Mouse (Mus musculus) adrenal gland, postnatal 25 days (tissue): ENCODE results near the gene Ddx39b. TPM values are rescaled to one million over a fixed set of nuclear protein-coding genes. Genes with fewer than 3 reads are reported as not detected.

Experiments used
- DNase-seq: peaks from one replicate; pipeline ENCODE4 v3.0.0; 2021; ENCODE audit warnings: mixed read lengths
- total RNA-seq: library from RNA; stranded (reverse); gene quantifications from 2 replicates; pipeline ENCODE4 v1.2.3, GENCODE M21; 2021

Ddx39b gene
- total RNA-seq, 1 experiment from 2014 or later, result 249 TPM

DNA sequence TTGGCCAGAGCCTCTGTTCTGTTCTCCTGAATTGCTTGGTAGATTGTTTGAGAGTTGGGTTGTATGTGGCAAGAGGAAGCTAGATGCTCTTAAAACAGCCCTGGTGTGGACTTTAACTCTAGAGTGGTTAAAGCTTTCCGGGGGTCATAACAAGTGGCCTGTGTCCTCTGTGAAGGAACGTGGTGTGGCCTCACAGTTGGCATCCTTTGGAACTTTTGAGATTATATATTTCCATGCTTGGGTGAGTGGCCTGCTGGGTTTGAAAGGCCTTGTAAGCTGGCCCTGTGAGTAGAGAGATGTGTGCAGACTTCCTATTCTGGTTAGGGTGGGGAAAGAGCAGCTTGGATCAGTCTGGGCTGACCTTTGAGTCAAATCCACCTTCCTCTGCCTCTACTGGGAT lies 3.5 kb downstream of the Ddx39b start:
- DNase-seq, result no peak

DNA sequence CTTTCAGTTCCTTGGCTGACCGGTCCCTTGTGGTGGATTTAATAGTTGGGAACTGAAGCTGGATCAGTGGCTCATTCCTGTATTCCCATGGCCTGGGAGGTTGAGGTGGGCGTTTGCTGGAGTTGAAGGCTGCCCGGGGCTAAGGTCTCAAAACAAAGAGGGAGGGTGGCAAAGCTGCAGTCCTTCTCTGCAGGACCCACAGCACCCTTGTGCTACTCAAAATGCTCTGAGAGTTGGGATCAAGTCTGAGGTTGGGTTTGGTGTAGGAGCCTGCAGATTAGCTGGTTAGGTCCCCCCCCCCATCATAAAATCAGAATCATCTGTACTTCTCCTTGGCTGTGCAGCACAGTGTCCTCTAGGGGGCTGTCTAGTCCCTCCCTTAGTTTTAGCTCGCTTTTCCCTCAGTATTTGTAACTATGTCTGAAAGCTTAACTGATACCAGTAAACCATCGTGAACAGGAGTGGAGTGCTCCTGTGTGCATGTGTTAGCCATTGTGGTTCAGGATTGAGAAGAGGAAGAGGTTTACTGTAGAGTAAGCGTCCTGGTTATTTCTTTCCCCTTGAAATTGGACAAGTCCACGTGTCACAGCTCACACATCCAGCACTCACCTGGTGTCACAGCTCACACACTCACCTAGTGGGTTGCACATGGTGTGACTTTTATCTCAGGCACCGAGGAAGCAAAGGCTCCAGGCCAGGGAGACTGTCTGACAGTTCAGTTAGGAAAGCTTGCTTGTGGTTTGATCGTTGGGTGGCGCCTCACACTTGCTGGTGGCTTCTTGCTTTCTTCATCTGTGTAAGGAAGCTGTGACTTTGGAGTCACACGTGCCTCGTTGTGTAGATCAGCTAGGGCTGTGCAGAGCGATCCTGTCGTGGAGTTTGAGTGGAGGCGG lies 4.4 kb downstream of the Ddx39b start:
- DNase-seq, result no peak

DNA sequence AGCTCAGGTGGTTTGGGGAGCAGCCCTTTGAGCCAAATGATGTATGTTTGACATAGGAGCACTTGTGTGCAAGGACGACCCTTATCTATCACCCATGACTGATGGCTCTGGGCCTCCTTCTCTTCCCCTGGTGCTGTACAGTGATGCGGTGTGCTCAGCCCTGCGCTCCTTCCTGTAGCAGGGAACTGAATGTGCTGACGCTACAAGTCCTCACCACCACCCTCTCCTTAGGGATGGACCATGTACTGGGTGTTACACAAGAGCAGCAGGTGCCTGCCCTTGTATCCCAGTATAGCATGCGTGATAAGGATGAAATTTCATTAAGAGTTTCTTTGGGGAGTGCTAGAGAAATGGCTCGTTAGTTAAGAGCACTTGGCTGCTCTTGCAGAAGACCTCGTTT lies 5.6 kb downstream of the Ddx39b start:
- DNase-seq, result no peak

DNA sequence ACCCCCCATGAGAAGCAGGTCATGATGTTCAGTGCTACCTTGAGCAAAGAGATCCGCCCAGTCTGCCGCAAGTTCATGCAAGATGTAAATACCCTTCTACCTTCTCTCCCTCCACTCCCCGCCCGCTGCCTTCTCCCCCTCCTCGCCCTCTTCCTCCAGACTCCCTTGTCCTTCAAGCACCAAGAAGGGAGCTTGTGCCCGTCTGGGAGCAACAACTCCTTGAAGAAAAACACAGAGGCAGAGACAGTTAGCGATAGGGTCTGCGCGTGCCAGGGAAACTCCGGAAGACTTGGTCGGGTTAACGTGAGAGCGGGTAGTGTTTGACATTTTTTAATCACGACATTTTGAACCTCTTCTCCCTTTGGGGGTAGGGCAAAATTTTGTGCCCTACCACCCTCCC lies 7.4 kb downstream of the Ddx39b start:
- no peak for DNase-seq

DNA sequence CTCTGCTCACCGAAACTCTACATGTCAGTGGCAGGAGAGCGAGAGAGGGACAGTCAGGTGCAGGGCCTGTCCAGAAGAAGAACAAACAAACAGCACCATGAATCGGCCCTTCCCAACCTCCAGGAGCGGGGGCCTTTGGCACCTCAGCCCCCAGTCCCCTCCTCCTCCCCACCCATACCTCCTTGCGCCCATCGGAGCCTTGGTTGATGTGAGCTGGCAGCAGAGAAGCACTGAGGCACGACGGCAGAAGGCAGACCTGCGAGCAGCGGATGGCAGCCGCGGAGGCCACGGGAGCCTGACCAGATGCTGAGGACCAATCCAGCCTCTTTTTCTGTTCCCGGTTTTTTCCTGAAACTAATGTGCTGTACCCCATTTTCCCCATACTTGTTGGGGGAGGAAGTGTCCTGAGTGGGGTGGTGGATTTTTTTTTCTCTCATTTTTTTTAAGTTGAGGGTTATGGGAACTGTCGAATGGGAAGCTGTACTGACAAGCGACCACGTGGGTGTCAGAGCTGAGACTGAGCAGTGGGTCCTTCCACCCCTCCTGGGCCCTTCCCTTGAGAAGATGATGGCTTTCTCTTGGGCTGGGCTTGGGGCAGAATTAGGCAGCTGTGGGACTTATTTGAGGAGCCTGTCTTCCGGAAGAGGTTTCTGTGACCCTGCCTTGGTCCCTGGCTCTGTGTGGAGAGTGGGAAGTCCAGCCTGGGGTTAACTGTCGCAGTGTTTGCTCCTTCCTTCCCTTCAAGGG lies 8.1 kb downstream of the Ddx39b start:
- DNase-seq, result no peak

DNA sequence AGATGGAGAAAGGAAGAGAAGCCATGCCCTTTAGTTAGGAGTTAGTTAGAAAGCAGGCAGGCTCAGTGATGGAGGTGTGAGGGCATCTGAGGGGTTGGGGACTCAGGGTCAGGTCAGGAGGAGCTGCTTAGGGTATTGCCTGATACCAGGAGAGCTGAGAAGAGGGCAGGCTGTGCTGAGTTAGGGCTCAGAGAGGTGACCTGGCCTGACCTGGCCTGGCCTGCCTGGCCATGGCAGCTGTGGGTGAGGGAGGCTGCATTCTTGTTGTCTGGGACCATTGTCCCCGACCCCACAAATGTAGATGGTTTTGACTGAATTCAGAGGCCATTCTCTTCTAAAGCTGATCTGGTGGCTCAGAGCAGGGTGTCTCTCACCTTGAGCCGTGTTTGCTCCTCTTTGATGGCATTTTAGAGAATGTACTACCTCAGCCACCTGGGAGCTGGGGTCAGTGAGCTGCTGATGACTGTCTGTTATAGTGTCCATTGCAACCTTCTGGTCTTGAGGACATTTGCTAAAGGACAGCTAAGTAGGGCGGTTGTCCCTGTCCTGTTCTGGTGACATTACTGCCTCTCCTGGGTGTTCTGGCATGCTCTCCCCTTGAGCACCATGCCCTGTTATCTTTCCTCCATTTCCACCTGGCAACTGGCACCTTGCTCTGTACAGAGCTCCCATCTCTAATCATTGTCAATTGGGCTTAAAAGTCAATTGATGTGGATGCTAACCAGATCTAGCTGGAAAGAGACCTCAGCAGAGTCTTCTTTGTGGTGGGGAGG lies 9.0 kb downstream of the Ddx39b start:
- no peak for DNase-seq

DNA sequence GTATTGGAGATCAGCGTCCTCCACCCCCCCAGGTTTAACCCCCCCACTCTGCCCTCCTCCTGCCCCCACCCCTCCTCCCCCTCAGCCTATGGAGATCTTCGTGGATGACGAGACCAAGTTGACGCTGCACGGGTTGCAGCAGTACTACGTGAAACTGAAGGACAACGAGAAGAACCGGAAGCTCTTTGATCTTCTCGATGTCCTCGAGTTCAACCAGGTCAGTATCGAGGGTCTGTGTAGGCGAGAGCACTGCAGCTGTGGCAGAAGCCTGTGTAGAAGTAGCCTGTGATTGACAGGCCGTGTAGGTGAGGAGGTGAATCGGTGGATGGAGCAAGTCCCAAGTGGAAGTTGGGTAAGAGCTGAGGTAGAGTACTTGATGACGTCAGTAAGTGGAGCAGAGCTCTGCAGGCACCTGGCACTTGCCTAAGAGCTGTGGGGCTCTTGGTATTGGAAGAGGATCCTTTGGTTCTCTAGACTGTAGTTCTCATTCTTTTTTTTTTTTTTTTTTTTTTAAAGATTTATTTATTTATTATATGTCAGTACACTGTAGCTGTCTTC lies 9.7 kb downstream of the Ddx39b start:
- DNase-seq, result no peak

DNA sequence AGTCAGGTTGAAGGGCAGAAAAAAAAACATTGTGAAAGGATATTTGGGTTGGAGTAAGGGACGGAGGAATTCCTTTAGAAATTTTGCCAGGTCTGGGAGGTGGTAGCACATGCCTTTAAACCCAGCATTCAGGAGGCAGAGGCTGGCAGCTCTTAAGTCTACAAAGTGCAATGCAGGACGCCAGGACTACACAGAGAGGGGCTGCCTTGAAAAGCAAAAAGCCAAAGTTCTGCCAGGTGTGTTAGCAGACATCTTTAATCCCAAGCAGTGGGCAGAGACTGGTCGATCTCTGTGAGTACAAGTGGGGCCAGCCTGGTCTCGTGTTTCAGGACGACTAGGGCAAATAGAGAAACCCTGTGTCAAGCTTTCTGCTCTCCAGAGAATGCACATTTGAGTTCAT lies 10.4 kb downstream of the Ddx39b start:
- DNase-seq, result no peak

DNA sequence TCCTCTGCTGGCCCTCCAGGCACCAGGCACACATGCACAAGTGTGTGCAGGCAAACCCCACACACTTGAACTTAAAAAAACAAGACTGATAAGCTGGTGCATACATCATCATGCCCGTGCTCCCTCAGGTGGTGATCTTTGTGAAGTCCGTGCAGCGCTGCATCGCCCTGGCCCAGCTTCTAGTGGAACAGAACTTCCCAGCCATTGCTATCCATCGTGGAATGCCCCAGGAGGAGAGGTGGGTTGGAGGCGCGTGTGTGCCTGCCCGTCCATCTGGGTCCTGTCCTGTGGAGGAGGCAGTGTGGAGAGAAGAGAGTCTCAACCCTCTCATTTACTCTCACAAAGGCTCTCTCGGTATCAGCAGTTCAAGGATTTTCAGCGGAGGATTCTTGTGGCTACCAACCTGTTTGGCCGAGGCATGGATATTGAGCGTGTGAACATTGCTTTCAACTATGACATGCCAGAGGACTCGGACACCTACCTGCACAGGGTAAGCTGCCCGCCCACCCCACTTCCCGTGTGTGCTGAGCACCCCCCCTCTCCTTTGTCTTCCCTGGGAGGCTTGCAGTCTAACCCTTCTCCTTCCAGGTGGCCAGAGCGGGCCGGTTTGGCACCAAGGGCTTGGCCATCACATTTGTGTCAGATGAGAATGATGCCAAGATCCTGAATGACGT lies 11.2 kb downstream of the Ddx39b start:
- no peak for DNase-seq

DNA sequence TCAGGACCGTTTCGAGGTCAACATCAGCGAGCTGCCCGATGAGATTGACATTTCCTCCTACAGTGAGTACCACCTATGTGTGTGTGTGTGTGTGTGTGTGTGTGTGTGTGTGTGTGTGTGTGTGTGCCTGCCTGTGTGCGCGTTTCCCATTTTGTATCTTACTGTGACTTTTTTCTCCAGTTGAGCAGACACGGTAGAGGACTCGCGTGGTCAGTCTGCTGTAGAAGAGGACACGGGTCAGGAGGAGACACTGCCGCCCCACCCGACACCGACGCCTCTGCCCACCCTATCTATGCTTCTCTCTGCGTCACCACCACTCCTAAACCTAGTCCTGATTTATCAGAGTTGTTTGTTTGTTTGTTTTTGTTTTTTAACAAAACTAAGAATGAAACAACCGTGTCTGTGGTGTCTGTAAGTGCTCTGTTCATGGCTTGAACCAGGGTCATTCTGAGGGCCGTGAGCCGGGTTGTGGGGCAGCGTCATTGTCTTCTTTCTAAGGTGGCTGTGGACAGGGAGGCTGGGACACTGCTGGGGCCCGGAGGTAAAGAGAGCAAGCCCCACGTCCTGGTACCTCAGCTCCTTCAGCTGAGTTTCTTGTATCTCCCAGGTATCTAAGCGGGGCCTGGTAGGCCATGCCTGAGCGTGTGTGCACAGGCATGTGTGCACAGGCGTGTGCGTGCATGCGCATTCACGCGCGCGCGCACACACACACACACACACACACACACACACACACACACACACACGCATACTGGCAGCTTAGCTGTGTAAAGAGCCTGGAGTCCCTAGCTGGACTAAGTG lies 11.9 kb downstream of the Ddx39b start:
- no peak for DNase-seq

DNA sequence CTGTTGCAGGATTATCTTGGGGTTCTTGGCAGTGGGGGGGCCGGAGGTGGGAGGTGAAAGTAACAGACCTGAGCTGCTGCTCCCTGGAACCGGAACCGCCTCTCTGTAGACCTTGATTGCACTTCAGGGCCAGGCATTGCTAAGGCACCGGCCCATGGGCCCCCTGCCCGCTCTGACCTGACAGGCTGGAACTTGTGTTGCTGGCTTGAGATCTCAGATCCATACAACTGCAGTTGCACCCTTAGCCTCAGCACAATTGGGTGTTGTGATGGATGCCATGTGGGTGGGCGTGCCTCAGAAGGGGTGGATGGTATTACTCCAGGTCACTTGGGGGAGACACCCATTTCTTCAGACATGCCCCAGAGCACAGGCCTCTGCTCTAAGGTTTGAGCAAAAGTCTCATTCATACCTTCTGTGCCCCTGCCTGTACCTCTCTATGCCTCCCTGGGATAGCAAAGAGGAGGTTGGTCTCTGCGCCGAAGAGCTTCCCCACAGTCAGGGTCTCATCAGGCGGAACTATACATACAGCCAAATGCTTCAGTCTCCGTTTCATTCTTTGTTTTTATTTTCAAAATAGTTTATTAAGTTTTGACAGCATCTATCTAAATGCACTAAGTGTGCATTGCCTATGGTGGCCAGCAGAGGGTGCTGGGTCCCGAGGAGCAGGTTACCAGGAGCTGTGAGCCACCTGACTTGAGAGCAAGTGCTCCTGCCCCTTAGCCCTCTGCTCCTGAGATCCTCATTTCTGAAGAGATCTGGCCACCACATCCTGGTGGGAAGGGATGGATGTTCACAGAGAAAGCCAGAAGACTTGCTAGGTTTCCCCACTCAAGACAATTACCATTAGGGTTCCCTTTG lies 12.9 kb downstream of the Ddx39b start:
- peak; percentile 69 for DNase-seq

DNA sequence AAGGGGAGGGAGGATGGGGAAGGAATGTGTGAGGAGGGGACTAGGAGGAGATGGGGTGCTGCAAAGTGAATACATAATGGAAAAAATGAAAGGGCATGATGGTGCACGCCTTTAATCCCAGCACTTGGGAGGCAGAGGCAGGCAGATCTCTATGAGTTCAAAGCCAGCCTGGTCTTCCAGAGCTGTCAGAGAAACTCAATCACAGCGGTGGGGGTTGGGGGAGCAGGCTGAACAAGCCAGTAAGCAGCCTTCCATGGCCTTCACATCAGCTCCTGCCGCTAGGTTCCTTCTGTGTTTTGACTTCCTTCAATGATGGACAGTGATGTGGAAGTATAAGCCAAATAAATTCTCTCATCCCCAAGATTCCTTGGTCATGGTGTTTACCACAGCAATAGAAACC lies 13.8 kb downstream of the Ddx39b start:
- DNase-seq, result no peak

DNA sequence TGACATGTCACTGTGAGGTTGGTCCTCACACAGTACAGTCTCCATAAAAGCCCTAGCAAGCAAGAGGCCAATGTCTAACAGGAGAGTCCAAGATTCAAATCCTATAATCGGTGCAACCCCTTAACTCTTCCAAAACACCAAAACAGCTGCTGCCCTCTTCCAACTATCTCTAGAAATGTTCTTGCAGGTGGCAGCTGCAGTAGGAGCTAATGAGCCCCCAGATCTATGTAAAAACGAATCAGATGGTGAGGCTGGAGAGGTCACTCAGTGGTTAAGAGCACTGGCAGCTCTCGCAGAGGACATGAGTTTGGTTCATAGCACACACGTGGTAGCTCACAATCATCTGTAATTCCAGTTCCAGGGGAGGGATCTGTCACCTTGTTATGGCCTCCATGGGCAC lies 14.2 kb downstream of the Ddx39b start:
- no peak for DNase-seq

DNA sequence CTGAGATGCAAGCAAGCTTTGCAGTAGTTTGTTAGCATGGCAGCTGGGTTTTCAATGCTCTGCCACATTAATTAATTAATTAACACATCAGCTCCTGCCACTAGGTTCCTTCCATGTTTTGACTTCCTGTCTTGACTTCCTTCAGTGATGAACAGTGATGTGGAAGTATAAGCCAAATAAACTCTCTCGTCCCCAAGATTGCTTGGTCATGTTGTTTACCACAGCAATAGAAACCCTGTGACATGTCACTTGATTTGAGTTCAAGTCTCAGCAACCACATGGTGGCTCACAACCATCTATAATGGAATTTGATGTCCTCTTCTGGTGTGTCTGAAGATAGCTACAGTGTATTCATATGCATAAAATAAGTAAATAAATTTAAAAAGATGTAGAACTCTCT lies 15.8 kb downstream of the Ddx39b start:
- no peak for DNase-seq

DNA sequence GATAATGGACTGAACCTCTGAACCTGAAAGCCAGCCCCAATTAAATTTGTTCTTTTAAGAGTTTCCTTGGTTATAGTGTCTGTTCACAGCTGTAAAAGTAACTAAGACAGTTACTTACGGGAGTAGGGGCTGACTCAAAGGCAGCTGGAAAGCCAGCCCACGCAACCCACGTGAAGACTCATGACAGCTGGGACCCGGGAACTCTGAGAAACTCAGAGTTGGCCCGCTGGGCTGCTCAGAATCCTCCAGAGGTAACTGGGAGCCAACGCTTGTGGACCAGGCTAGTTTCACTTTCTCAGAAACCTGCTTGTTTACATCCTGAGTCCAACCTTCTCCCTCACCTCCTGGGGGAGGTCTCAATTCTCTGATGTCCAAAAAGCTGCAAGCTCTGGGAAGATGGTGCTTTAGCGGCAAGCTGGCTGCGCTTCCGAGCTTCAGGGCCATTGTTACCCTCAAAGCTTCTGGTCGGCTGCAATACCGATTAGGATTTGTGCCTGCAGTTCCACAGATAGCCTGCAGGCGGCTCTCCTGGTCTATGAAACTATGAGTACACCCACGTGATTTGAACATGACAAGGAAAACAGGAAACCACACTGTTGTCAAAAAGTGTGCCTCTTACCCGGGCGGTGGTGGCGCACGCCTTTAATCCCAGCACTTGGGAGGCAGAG lies 16.4 kb downstream of the Ddx39b start:
- DNase-seq, result peak; percentile 91

DNA sequence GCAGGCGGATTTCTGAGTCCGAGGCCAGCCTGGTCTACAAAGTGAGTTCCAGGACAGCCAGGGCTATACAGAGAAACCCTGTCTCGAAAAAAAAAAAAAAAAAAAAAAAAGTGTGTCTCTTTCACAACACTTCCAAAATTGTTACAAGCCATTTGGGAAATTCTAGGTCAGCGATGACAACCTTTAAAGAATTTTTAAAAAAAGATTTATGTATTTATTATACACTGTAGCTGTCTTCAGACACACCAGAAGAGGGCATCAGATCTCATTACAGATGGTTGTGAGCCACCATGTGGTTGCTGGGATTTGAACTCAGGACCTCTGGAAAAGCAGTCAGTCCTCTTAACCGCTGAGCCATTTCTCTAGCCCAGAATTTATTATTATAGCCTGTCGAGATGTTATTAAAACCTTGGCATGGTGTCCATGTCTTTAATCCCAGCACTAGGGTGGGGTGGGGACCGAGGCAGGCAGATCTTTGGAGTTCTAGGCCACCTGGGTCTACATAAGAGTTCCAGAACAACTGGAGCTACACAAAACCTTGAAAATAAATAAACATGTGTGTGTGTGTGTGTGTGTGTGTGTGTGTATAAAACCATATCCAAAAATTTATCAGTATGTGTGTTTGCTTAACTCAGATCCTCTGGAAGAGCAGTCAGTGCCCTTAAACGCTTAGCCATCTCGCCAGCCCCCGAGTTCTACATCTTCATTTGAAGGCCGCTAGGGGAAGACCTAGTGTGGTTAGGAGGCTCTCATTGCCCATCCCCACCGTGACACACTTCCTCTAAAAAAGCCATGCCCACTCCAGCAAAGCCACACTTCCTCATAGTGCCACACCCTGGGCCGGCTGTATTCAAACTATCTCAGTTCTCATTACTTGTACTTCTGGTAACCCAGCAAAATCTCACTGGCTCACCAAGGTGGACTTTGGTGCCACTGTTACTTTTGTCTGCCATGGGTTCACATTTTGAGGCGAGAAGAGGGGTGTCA lies 17.2 kb downstream of the Ddx39b start:
- no peak for DNase-seq

DNA sequence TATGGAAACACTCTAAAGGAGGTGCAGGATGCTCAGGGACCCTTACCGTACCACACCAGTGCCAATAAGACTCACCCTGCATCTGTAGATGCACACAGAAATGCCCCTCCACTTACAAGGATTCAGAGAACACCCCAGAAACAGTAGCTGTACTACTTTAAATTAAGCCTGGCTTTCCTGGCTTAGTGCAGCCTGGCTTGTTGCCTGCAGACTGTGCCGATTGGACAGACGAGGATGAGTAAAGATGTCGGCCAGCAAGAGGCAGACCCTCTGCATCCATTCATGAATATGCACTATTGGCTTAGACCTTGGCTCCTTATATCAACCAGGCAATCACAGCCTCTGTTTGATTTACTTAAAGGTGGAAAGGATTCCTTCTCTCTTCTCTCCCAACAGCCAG lies 18.1 kb downstream of the Ddx39b start:
- no peak for DNase-seq

DNA sequence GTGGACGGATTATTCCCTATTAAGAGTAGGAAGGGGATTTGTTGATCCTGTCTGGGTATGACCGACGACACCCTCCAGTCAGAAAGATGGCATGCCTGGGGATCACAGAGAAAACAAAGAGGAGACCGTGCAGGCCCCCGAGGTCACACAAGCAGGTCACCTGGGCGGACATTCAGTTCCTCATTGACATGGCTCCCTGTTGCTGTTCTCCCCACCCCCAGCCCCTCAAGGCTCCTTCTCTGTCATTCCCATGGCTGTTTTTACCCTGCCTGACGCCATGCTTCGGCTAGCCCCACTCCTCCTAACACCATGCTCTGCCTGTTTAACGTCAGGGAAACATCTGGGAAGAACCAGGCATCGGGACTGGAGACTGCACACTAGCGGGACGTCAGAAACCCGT lies 20.1 kb downstream of the Ddx39b start:
- no peak for DNase-seq
